Mouse (Mus musculus) CD4-positive naive resting alpha-beta T cell, adult 57 days (primary cell): ENCODE results near the gene Lin7b. TPM values are rescaled to one million over a fixed set of nuclear protein-coding genes. Genes with fewer than 3 reads are reported as not detected.

Source experiments
- total RNA-seq: library from RNA; stranded (reverse); gene quantifications from one replicate; pipeline ENCODE4 v1.2.4, GENCODE M21; 2023

The Lin7b gene
- total RNA-seq, result 2.6 TPM

GRCm38 (mm10) chr7:45370475-45371311 is at the start of gene Lin7b:
Lin7b (minus strand) TSS chr7:45370583.

GRCm38 (mm10) chr7:45413113-45413863 is 42.9 kb upstream of the Lin7b start, which contains the start of gene Ntf5:
Ntf5 (plus strand) TSS chr7:45413695.

GRCm38 (mm10) chr7:45405091-45406075 is 35.0 kb upstream of the Lin7b start, which contains the start of gene Kcna7:
Kcna7 (plus strand) TSS chr7:45405653.

GRCm38 (mm10) chr7:45395578-45396336 is 25.4 kb upstream of the Lin7b start, which contains the start of gene Snrnp70:
Snrnp70 (minus strand) TSS chr7:45395742.

GRCm38 (mm10) chr7:45366652-45367019 is 3.7 kb downstream of the Lin7b start, which contains the start of gene Ppfia3:
Ppfia3 (minus strand) TSS chr7:45367019.

GRCm38 (mm10) chr7:45335056-45335455 is 35.3 kb downstream of the Lin7b start, which contains the start of gene Hrc:
Hrc (plus strand) TSS chr7:45335290.

GRCm38 (mm10) chr7:45333431-45333982 is 36.9 kb downstream of the Lin7b start, which contains the start of gene Trpm4:
Trpm4 (minus strand) TSS chr7:45333780.

Other genes starting within 250 kb of the Lin7b start
- 3,211 TPM for gene Rps11, start 246.1 kb downstream of the Lin7b start, total RNA-seq
- gene Rpl13a, start 241.8 kb downstream of the Lin7b start, total RNA-seq, result 5,433 TPM
- gene Gm45713, start 234.4 kb downstream of the Lin7b start, total RNA-seq, result not detected
- gene Flt3l, start 234.2 kb downstream of the Lin7b start, total RNA-seq, result 299 TPM
- 38.5 TPM for gene Pih1d1, start 216.3 kb downstream of the Lin7b start, total RNA-seq
- 61.5 TPM for gene Aldh16a1, start 216.0 kb downstream of the Lin7b start, total RNA-seq
- gene Slc17a7, start 206.6 kb downstream of the Lin7b start, total RNA-seq, result not detected
- not detected for gene Gfy, start 191.0 kb downstream of the Lin7b start, total RNA-seq
- not detected for gene Pth2, start 189.6 kb downstream of the Lin7b start, total RNA-seq
- gene Ccdc155, start 165.7 kb downstream of the Lin7b start, total RNA-seq, result not detected
- not detected for gene Dkkl1, start 158.4 kb downstream of the Lin7b start, total RNA-seq
- not detected for gene Tead2, start 154.8 kb downstream of the Lin7b start, total RNA-seq
- gene Cd37, start 131.5 kb downstream of the Lin7b start, total RNA-seq, result 346 TPM
- not detected for gene Slc6a16, start 129.5 kb downstream of the Lin7b start, total RNA-seq
- gene Slc6a21, start 93.1 kb downstream of the Lin7b start, total RNA-seq, result not detected
- gene Trpm4, start 36.8 kb downstream of the Lin7b start, total RNA-seq, result 10.0 TPM
- gene Hrc, start 35.3 kb downstream of the Lin7b start, total RNA-seq, result not detected
- 0.47 TPM for gene Ppfia3, start 3.6 kb downstream of the Lin7b start, total RNA-seq
- gene Snrnp70, start 25.2 kb upstream of the Lin7b start, total RNA-seq, result 701 TPM
- gene Kcna7, start 35.1 kb upstream of the Lin7b start, total RNA-seq, result not detected
- not detected for gene Ntf5, start 43.1 kb upstream of the Lin7b start, total RNA-seq
- gene Lhb, start 50.2 kb upstream of the Lin7b start, total RNA-seq, result not detected
- 5.9 TPM for gene Gys1, start 64.3 kb upstream of the Lin7b start, total RNA-seq
- gene Ruvbl2, start 67.5 kb upstream of the Lin7b start, total RNA-seq, result 50.8 TPM
- gene Ftl1, start 89.3 kb upstream of the Lin7b start, total RNA-seq, result 537 TPM
- gene Bax, start 96.3 kb upstream of the Lin7b start, total RNA-seq, result 74.8 TPM
- gene Tulp2, start 111.3 kb upstream of the Lin7b start, total RNA-seq, result not detected
- not detected for gene Gm45808, start 116.2 kb upstream of the Lin7b start, total RNA-seq
- gene Dhdh, start 118.2 kb upstream of the Lin7b start, total RNA-seq, result 1.2 TPM
- gene Nucb1, start 139.8 kb upstream of the Lin7b start, total RNA-seq, result 80.1 TPM
- 949 TPM for gene Ppp1r15a, start 155.7 kb upstream of the Lin7b start, total RNA-seq
- 3.9 TPM for gene Plekha4, start 155.7 kb upstream of the Lin7b start, total RNA-seq
- 2.9 TPM for gene Hsd17b14, start 184.3 kb upstream of the Lin7b start, total RNA-seq
- 52.3 TPM for gene Bcat2, start 199.6 kb upstream of the Lin7b start, total RNA-seq
- gene Fgf21, start 244.9 kb upstream of the Lin7b start, total RNA-seq, result not detected
- not detected for gene Fut1, start 246.7 kb upstream of the Lin7b start, total RNA-seq